Mouse (Mus musculus) neural tube, embryonic 11.5 days (tissue): ENCODE data around the gene Pnrc2. TPM values are rescaled to one million over a fixed set of nuclear protein-coding genes. Genes with fewer than 3 reads are reported as not detected.

Source experiments
- ATAC-seq: fragments of 200-750 bp; cut with Nextera tagmentation; 2 replicates; pipeline ENCODE4 v1.8.0; 2017; ENCODE audit warnings: moderate number of reproducible peaks, mild to moderate bottlenecking, moderate TSS enrichment, moderate library complexity; ENCODE audit not compliant: insufficient read depth, low FRiP score, low TSS enrichment
- DNase-seq: peaks from one replicate; pipeline ENCODE4 v3.0.0-alpha.2; 2015; ENCODE audit warnings: low spot score
- H3K27ac ChIP-seq: fragments of 300-500 bp; sonication (generic); 2 replicates; pipeline ENCODE4 v1.5.1; 2014; ENCODE audit warnings: low read depth, mild to moderate bottlenecking, low read length
- H3K27me3 ChIP-seq: fragments of 300-500 bp; sonication (generic); 2 replicates; pipeline ENCODE4 v1.6.1; 2014; ENCODE audit warnings: mild to moderate bottlenecking, low read length, mixed read lengths; ENCODE audit not compliant: control insufficient read depth, insufficient read depth
- H3K36me3 ChIP-seq: fragments of 300-500 bp; sonication (generic); 2 replicates; pipeline ENCODE4 v1.6.1; 2014; ENCODE audit warnings: mild to moderate bottlenecking, low read length, moderate library complexity, mixed read lengths; ENCODE audit not compliant: control insufficient read depth, insufficient read depth
- H3K4me1 ChIP-seq: fragments of 300-500 bp; sonication (generic); 2 replicates; pipeline ENCODE4 v1.6.1; 2014; ENCODE audit warnings: low read length, mixed read lengths; ENCODE audit not compliant: control insufficient read depth, insufficient read depth
- H3K4me2 ChIP-seq: fragments of 300-500 bp; sonication (generic); 2 replicates; pipeline ENCODE4 v1.6.1; 2014; ENCODE audit warnings: low read depth, mild to moderate bottlenecking, moderate library complexity
- H3K4me3 ChIP-seq: fragments of 300-500 bp; sonication (generic); 2 replicates; pipeline ENCODE4 v1.5.1; 2014; ENCODE audit warnings: low read depth, low read length
- H3K9ac ChIP-seq: fragments of 300-500 bp; sonication (generic); 2 replicates; pipeline ENCODE4 v1.6.1; 2014; ENCODE audit warnings: mild to moderate bottlenecking, low read length
- H3K9me3 ChIP-seq: fragments of 300-500 bp; sonication (generic); 2 replicates; pipeline ENCODE4 v1.6.1; 2016; ENCODE audit warnings: low read length; ENCODE audit not compliant: control insufficient read depth
- WGBS: fragments of 180-500 bp; shearing (Covaris S2); extraction: QIAGEN DNeasy Blood & Tissue Kit; methylation state at CpG from one replicate; pipeline ENCODE4 v1.1.7; 2014; 5-methylcytosine and 5-hydroxymethylcytosine counted together
- polyA plus RNA-seq: library from polyadenylated mRNA; unstranded; fragments of >200 nt; fragmentation: Nextera tagmentation; extraction: Ambion mirVana; gene quantifications from 2 replicates; pipeline ENCODE4 v1.2.1, GENCODE M21; 2014

Pnrc2 gene
- polyA plus RNA-seq, 1 experiment from 2014 or later: 201 TPM

- peak; percentile 32 for DNase-seq
- H3K27ac ChIP-seq: no peak overlapping the region
- no peak overlapping the region for H3K4me2 ChIP-seq
- no peaks in the 10 kb centered on the region for H3K27me3 ChIP-seq
- WGBS: 57% methylated on average over 12 of the region's 12 CpGs
- H3K9me3 ChIP-seq: no peaks in the 10 kb centered on the region
- no peak overlapping the region for H3K4me3 ChIP-seq
- no peak for ATAC-seq
- H3K4me1 ChIP-seq: no peaks in the 10 kb centered on the region
- H3K9ac ChIP-seq: no peak overlapping the region
- no peaks in the 10 kb centered on the region for H3K36me3 ChIP-seq
Measured at GRCm38 (mm10) chr4:135833301-135834123, 40.1 kb downstream of the Pnrc2 start.

GRCm38 (mm10) chr4:135832070-135832469, 41.6 kb downstream of the Pnrc2 start:
- no peaks in the 10 kb centered on the region for H3K9me3 ChIP-seq
- no peak overlapping the region for H3K4me2 ChIP-seq
- 89% methylated on average over 11 of the region's 11 CpGs for WGBS
- H3K27ac ChIP-seq: no peak overlapping the region
- H3K4me1 ChIP-seq: no peaks in the 10 kb centered on the region
- H3K36me3 ChIP-seq: no peaks in the 10 kb centered on the region
- H3K4me3 ChIP-seq: no peak overlapping the region
- DNase-seq (no peak), ATAC-seq (no peak)
- no peaks in the 10 kb centered on the region for H3K27me3 ChIP-seq
- no peak overlapping the region for H3K9ac ChIP-seq

GRCm38 (mm10) chr4:135828491-135828890, 45.2 kb downstream of the Pnrc2 start:
- peak; percentile 70 for DNase-seq
- no peaks in the 10 kb centered on the region for H3K36me3 ChIP-seq
- no peaks in the 10 kb centered on the region for H3K9me3 ChIP-seq
- H3K4me2 ChIP-seq: no peak overlapping the region
- H3K27me3 ChIP-seq: no peaks in the 10 kb centered on the region
- ATAC-seq: no peak
- H3K9ac ChIP-seq: no peak overlapping the region
- no peaks in the 10 kb centered on the region for H3K4me1 ChIP-seq
- H3K4me3 ChIP-seq: no peak overlapping the region
- no peak overlapping the region for H3K27ac ChIP-seq
- 37% methylated on average over 11 of the region's 11 CpGs for WGBS

- no peak for DNase-seq
- no peak overlapping the region for H3K27ac ChIP-seq
Measured at GRCm38 (mm10) chr4:135824254-135824653, 49.4 kb downstream of the Pnrc2 start.

GRCm38 (mm10) chr4:135823298-135823697, 50.4 kb downstream of the Pnrc2 start:
- Histone ChIP-seq H3K9ac (no peak overlapping the region), H3K27ac (no peak overlapping the region), H3K9me3 (no peaks in the 10 kb centered on the region), H3K4me1 (no peaks in the 10 kb centered on the region), H3K4me3 (no peak overlapping the region), H3K27me3 (no peaks in the 10 kb centered on the region), H3K4me2 (no peak overlapping the region), H3K36me3 (no peaks in the 10 kb centered on the region)
- DNase-seq (no peak), ATAC-seq (no peak)
- 66% methylated on average over 2 of the region's 2 CpGs for WGBS

More at GRCm38 (mm10) chr4:135824254-135824653, 49.4 kb downstream of the Pnrc2 start:
- Histone ChIP-seq H3K9ac (no peak overlapping the region), H3K4me2 (no peak overlapping the region), H3K36me3 (no peaks in the 10 kb centered on the region), H3K9me3 (no peaks in the 10 kb centered on the region), H3K4me3 (no peak overlapping the region), H3K4me1 (no peaks in the 10 kb centered on the region), H3K27me3 (no peaks in the 10 kb centered on the region)
- WGBS: 51% methylated on average over 8 of the region's 8 CpGs
- ATAC-seq: no peak

- no peak for DNase-seq
- Histone ChIP-seq H3K4me1 (no peaks in the 10 kb centered on the region), H3K9ac (no peak overlapping the region), H3K4me3 (no peak overlapping the region), H3K4me2 (no peak overlapping the region), H3K27me3 (no peaks in the 10 kb centered on the region), H3K27ac (no peak overlapping the region), H3K9me3 (no peaks in the 10 kb centered on the region), H3K36me3 (no peaks in the 10 kb centered on the region)
- ATAC-seq: no peak
- WGBS: 88% methylated on average over 4 of the region's 4 CpGs
Measured at GRCm38 (mm10) chr4:135821772-135822171, 51.9 kb downstream of the Pnrc2 start.

Other genes starting within 250 kb of the Pnrc2 start
- 0.05 and 0.16 TPM in 2 replicates for gene Ifnlr1, start 187.6 kb downstream of the Pnrc2 start, polyA plus RNA-seq
- gene Il22ra1, start 145.7 kb downstream of the Pnrc2 start, polyA plus RNA-seq: not detected in 2 replicates
- gene Myom3, start 114.1 kb downstream of the Pnrc2 start, polyA plus RNA-seq: 0.62 and 0.93 TPM in 2 replicates
- 349 and 359 TPM in 2 replicates for gene Srsf10, start 18.1 kb downstream of the Pnrc2 start, polyA plus RNA-seq
- 0.38 and 1.0 TPM in 2 replicates for gene Cnr2, start 21.5 kb upstream of the Pnrc2 start, polyA plus RNA-seq
- 47.2 and 60.6 TPM in 2 replicates for gene Fuca1, start 46.9 kb upstream of the Pnrc2 start, polyA plus RNA-seq
- 62.3 and 62.7 TPM in 2 replicates for gene Hmgcl, start 72.6 kb upstream of the Pnrc2 start, polyA plus RNA-seq
- gene Gale, start 89.9 kb upstream of the Pnrc2 start, polyA plus RNA-seq: 34.2 and 36.4 TPM in 2 replicates
- 161 and 171 TPM in 2 replicates for gene Lypla2, start 98.8 kb upstream of the Pnrc2 start, polyA plus RNA-seq
- gene Pithd1, start 113.4 kb upstream of the Pnrc2 start, polyA plus RNA-seq: 60.0 and 60.6 TPM in 2 replicates
- gene Eloa, start 147.9 kb upstream of the Pnrc2 start, polyA plus RNA-seq: 44.3 and 45.2 TPM in 2 replicates
- 410 and 416 TPM in 2 replicates for gene Rpl11, start 179.6 kb upstream of the Pnrc2 start, polyA plus RNA-seq